Mouse (Mus musculus) kidney, adult 2 months (tissue): ENCODE measurements around the gene Tgm2.

Source experiments
- CTCF ChIP-seq: fragments of 200-500 bp; conservative IDR thresholded peaks from 2 replicates; pipeline ENCODE4 v1.5.1; 2011; ENCODE audit warnings: low read depth, mild to moderate bottlenecking, control low read depth, low read length, moderate library complexity, mixed read lengths; ENCODE audit not compliant: insufficient read depth, insufficient read length
- POLR2A ChIP-seq: fragments of 200-500 bp; IDR thresholded peaks from one replicate; pipeline ENCODE4 v1.6.1; 2011; ENCODE audit warnings: low read depth, low read length, control low read depth

GRCm38 (mm10) chr2:158141271-158141670 lies 5.0 kb downstream of the Tgm2 start:
- no peak for TF ChIP-seq POLR2A
- TF ChIP-seq CTCF, result no peak
